Comparison of ENCODE assay signal across 8 mouse cellular contexts in the genomic region with DNA sequence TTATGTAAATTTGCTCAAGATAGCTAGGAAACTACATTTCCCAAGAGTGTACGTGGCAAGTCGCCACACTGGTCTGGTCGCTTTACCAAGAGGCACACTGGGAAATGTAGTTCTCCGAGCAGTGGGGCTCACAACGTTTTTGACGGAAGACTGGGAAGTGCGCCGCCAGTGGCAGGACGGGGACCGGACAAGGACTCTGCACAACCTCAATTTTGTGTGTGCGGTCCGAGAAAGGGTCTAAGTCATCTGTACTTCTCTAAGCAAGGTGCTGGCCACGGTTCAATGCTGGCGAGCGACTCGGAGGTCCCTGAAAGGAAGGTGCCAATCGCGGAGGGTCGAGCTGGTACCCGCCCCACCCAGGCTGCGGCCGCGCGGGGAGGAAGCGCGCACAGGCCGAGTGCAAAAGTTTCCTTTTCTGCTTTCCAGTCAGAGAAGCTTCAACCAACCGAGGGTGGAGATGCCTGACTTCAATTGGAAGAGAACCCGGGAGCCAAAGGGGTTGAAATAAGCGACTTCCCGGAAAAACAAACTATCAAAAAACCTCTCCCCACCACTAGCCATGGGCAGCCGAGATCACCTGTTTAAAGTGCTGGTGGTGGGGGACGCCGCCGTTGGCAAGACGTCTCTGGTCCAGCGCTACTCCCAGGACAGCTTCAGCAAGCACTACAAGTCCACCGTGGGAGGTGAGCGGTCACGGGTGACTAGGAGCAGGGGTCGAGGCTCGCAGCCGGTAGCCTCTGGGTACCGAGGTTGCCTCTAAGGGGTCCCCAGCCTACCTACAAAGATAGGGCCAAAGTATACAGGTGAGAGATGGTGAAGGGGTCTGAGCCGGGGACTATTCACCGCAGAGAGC. TPM values are rescaled to one million over a fixed set of nuclear protein-coding genes. Genes with fewer than 3 reads are reported as not detected.
A peak's percentile ranks its signal among the peaks of the same experiment; 100 is the strongest.
DNase-seq lines count a peak whose midpoint lies in the region; ATAC-seq and TF ChIP-seq lines count a peak whose summit lies in the region.

A gene (plus strand): TSS at position 132 of the 853 bp plus-strand sequence.

- peak within 1 kb of the TSS; percentile 71 for H3K4me3 ChIP-seq in bone marrow, adult 2 months (replicated peaks; ENCODE audit: control insufficient read depth, low read depth, low read length)
- peak within 1 kb of the TSS; percentile 74 for H3K4me3 ChIP-seq in embryonic facial prominence, embryonic 15.5 days (replicated peaks)
- H3K4me3 ChIP-seq in limb, embryonic 14.5 days (replicated peaks; ENCODE audit: low read length), result peak within 1 kb of the TSS; percentile 54
- H3K4me3 ChIP-seq in midbrain, postnatal 0 days (ENCODE audit: low read depth, low read length), result peak within 1 kb of the TSS; percentile 58

- peak; percentile 94 for ATAC-seq in embryonic facial prominence, embryonic 15.5 days (ENCODE audit: insufficient number of reproducible peaks, low FRiP score, low TSS enrichment, low read depth)
- ATAC-seq in limb, embryonic 14.5 days (ENCODE audit: low FRiP score, low read depth), result peak; percentile 97
- peak; percentile 97 for ATAC-seq in midbrain, postnatal 0 days (ENCODE audit: low FRiP score)

- H3K27me3 ChIP-seq in embryonic facial prominence, embryonic 15.5 days, result no peaks in the 10 kb centered on the region
- H3K27me3 ChIP-seq in limb, embryonic 14.5 days (ENCODE audit: control insufficient read depth, insufficient read depth, low read length), result no peaks in the 10 kb centered on the region
- H3K27me3 ChIP-seq in midbrain, postnatal 0 days (ENCODE audit: insufficient read depth, low read length), result no peaks in the 10 kb centered on the region

- no peaks in the 10 kb centered on the region for H3K9me3 ChIP-seq in embryonic facial prominence, embryonic 15.5 days (replicated peaks)
- no peaks in the 10 kb centered on the region for H3K9me3 ChIP-seq in limb, embryonic 14.5 days (ENCODE audit: control insufficient read depth, low read length)
- H3K9me3 ChIP-seq in midbrain, postnatal 0 days (ENCODE audit: low read length), result no peaks in the 10 kb centered on the region

- peak; percentile 90 for DNase-seq in 3134 (ENCODE audit: extremely low read depth, insufficient read length, low spot score)
- peak; percentile 94 for DNase-seq in heart, adult 8-10 months (ENCODE audit: low spot score)
- peak; percentile 96 for DNase-seq in kidney, adult 9 months
- peak; percentile 98 for DNase-seq in limb, embryonic 14.5 days (ENCODE audit: low spot score)
- peak; percentile 98 for DNase-seq in midbrain, postnatal 0 days (ENCODE audit: low spot score)
- DNase-seq in spleen, postnatal 14 days (ENCODE audit: low spot score in 2 of 2), result peak; percentile 74 to 85

- no peaks in the 10 kb centered on the region for H3K36me3 ChIP-seq in embryonic facial prominence, embryonic 15.5 days
- H3K36me3 ChIP-seq in limb, embryonic 14.5 days (ENCODE audit: control insufficient read depth, insufficient read depth, low read length), result no peaks in the 10 kb centered on the region; the same call in 1 of the 2 replicates
- H3K36me3 ChIP-seq in midbrain, postnatal 0 days (ENCODE audit: insufficient read depth, low read length), result no peaks in the 10 kb centered on the region

- TF ChIP-seq CTCF in bone marrow, adult 2 months (IDR thresholded peaks at IDR 0.05; ENCODE audit: control insufficient read depth, insufficient read depth, low read length), result peak; percentile 85
- peak; percentile 89 for TF ChIP-seq CTCF in midbrain, postnatal 0 days (IDR thresholded peaks at IDR 0.05)

- H3K9ac ChIP-seq in embryonic facial prominence, embryonic 15.5 days, result peak within 1 kb of the TSS; percentile 55
- H3K9ac ChIP-seq in limb, embryonic 14.5 days (ENCODE audit: low read depth, low read length, severe bottlenecking), result peak within 1 kb of the TSS; percentile 61
- H3K9ac ChIP-seq in midbrain, postnatal 0 days (replicated peaks; ENCODE audit: low read length, poor library complexity, severe bottlenecking), result peak within 1 kb of the TSS; percentile 46; the same call in 1 of the 2 replicates

- peak; percentile 49; the same call in 1 of the 2 replicates for TF ChIP-seq POLR2A in bone marrow, adult 2 months (IDR thresholded peaks at IDR 0.05; ENCODE audit: borderline replicate concordance, control insufficient read depth, low read depth, low read length)
- no peak for TF ChIP-seq POLR2A in limb, embryonic 14.5 days (IDR thresholded peaks at IDR 0.05; ENCODE audit: borderline replicate concordance, extremely low read depth, insufficient read depth, insufficient read length)

- H3K27ac ChIP-seq in bone marrow, adult 2 months (ENCODE audit: control insufficient read depth, insufficient read depth, low read depth, low read length, poor library complexity), result peak within 1 kb of the TSS; percentile 68
- H3K27ac ChIP-seq in embryonic facial prominence, embryonic 15.5 days (replicated peaks), result no peak within 1 kb of the TSS
- H3K27ac ChIP-seq in limb, embryonic 14.5 days (replicated peaks; ENCODE audit: low read depth, low read length), result no peak within 1 kb of the TSS
- no peak within 1 kb of the TSS for H3K27ac ChIP-seq in midbrain, postnatal 0 days (ENCODE audit: low read depth, low read length)

- H3K4me2 ChIP-seq in embryonic facial prominence, embryonic 15.5 days (replicated peaks), result peak within 1 kb of the TSS; percentile 87
- peak within 1 kb of the TSS; percentile 80 for H3K4me2 ChIP-seq in limb, embryonic 14.5 days (replicated peaks; ENCODE audit: low read depth, low read length, severe bottlenecking)
- peak within 1 kb of the TSS; percentile 93 for H3K4me2 ChIP-seq in midbrain, postnatal 0 days (ENCODE audit: low read depth, low read length, poor library complexity, severe bottlenecking)

- peaks cover 2% of the 10 kb centered on the region for H3K4me1 ChIP-seq in bone marrow, adult 2 months (ENCODE audit: control insufficient read depth, insufficient read depth, low read length)
- H3K4me1 ChIP-seq in embryonic facial prominence, embryonic 15.5 days, result no peaks in the 10 kb centered on the region
- H3K4me1 ChIP-seq in limb, embryonic 14.5 days (ENCODE audit: control insufficient read depth, insufficient read depth, low read length), result peaks cover 6% of the 10 kb centered on the region; the same call in 1 of the 2 replicates
- no peaks in the 10 kb centered on the region for H3K4me1 ChIP-seq in midbrain, postnatal 0 days (ENCODE audit: insufficient read depth, low read length)

- under 1% methylated on average over 46 of the region's 46 CpGs for WGBS in bone marrow, adult 2 months
- WGBS in embryonic facial prominence, embryonic 15.5 days, result under 1% methylated on average over 46 of the region's 46 CpGs
- 2% methylated on average over 46 of the region's 46 CpGs for WGBS in limb, embryonic 14.5 days
- WGBS in midbrain, postnatal 0 days, result 2% methylated on average over 46 of the region's 46 CpGs

RNA-seq across cellular contexts. Expression of the gene that starts here (rescaled TPM):
- 14.6 and 15.7 TPM in 2 replicates for polyA plus RNA-seq in bone marrow, adult 2 months (2011; ENCODE audit: insufficient read depth, insufficient read length, low replicate concordance, missing spikeins)
- polyA plus RNA-seq in embryonic facial prominence, embryonic 15.5 days (2015; fragmentation: Nextera tagmentation; extraction: Ambion mirVana), result 27.4 and 30.5 TPM in 2 replicates
- total RNA-seq in heart, adult 8-10 months (2022), result 10 to 100 TPM in 3 of 4 experiments, 1 to 10 TPM in 1; 8.9 to 13.5 (median 10.5) TPM
- 22.8 and 25.4 TPM in 2 replicates for polyA plus RNA-seq in limb, embryonic 14.5 days (2012; rRNA removed)
- polyA plus RNA-seq in limb, embryonic 14.5 days (2014; fragmentation: Nextera tagmentation; extraction: Ambion mirVana), result 25.2 and 27.7 TPM in 2 replicates
- 4.9 and 7.8 TPM in 2 replicates for total RNA-seq in midbrain, postnatal 0 days (2014; rRNA removed)
- 6.6 and 7.9 TPM in 2 replicates for polyA plus RNA-seq in midbrain, postnatal 0 days (2015; fragmentation: Nextera tagmentation; extraction: Ambion mirVana)
